Mouse (Mus musculus): ENCODE data around the gene Fam71b. TPM values are rescaled to one million over a fixed set of nuclear protein-coding genes. Genes with fewer than 3 reads are reported as not detected.

Fam71b gene
- polyA plus RNA-seq (2012) = 0.08 and 0.09 TPM in 2 replicates

GRCm38 (mm10) chr11:46396167-46396859 lies at the start of gene Fam71b:
TSS of gene Fam71b (plus strand) at chr11:46396559.

DNA sequence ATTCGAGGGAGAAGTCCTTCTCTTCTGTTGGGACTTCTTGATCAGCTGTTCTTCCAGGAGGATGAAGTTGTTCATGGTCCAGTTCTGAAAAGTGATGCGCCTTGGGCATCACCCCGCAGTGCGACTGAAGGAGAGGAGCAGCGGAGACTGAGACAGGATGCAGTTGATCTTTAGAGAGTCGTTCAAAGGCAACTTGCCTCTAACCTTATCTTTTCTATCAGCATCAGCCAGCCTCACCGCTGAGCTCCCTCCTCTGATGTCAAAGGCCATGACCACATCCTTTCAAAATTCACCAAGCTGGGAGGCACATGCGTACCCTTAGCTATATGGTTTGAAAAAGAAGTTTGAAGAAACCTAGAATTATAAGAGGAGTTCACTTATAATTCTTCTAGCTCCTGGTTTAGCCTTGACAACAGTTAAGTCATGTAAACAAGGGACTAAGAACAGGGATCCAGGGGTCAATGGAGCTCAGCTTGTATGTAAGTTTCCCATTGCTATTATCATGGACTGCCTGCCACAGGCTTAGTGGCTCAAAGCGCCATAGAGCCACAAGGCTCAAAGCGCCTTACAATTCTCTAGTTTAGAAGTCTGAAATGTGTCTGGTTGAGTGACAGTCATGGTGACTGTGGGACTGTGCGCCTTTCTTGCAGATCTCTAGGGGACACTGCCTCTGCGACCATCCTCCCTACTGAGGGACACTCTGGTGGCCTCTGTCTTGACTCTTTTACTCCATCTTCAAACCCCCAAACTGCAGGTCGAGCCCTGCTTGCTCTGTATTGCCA lies 6.8 kb upstream of the Fam71b start, which contains the start of gene Itk:
Gene Itk, minus strand, starts transcription at position 180 of the 782 bp plus-strand sequence.

GRCm38 (mm10) chr11:46436760-46437458 lies 40.5 kb downstream of the Fam71b start, which contains the start of gene Med7:
TSS of gene Med7 (plus strand) at chr11:46436925.

GRCm38 (mm10) chr11:46454453-46455045 lies 58.2 kb downstream of the Fam71b start, which contains the start of gene Havcr2:
TSS of gene Havcr2 (plus strand) at chr11:46454935.

Other genes with a start within 250 kb of the Fam71b start
- gene Nipal4, start 230.1 kb upstream of the Fam71b start, polyA plus RNA-seq (2012) = not detected in 2 replicates
- not detected in 2 replicates for gene Fndc9, start 161.0 kb upstream of the Fam71b start, polyA plus RNA-seq (2012)
- gene Cyfip2, start 83.7 kb upstream of the Fam71b start, polyA plus RNA-seq (2012) = 31.3 and 37.5 TPM in 2 replicates
- gene Itk, start 7.0 kb upstream of the Fam71b start, polyA plus RNA-seq (2012) = 0.31 and 0.50 TPM in 2 replicates
- gene Med7, start 40.4 kb downstream of the Fam71b start, polyA plus RNA-seq (2012) = 96.9 and 110 TPM in 2 replicates
- gene Havcr2, start 58.4 kb downstream of the Fam71b start, polyA plus RNA-seq (2012) = 0.12 and 0.13 TPM in 2 replicates
- gene Gm12169, start 127.7 kb downstream of the Fam71b start, polyA plus RNA-seq (2012) = not detected in 2 replicates
- gene BC053393, start 175.0 kb downstream of the Fam71b start, polyA plus RNA-seq (2012) = not detected in 2 replicates
- not detected in 2 replicates for gene Dppa1, start 232.7 kb downstream of the Fam71b start, polyA plus RNA-seq (2012)

All from megakaryocyte-erythroid progenitor cell, adult 5 weeks (primary cell).